Mouse (Mus musculus) MEL (cell line): ENCODE results near the gene Rps11. TPM values are rescaled to one million over a fixed set of nuclear protein-coding genes. Genes with fewer than 3 reads are reported as not detected.

Experiments used
- DNase-seq: peaks from one replicate; pipeline ENCODE4 v3.0.0; 2011; ENCODE audit warnings: low read depth, low spot score
- H3K27ac ChIP-seq: 2 replicates; pipeline ENCODE4 v1.5.1; 2012; ENCODE audit warnings: low read depth, mild to moderate bottlenecking, control low read depth, low read length, moderate library complexity; ENCODE audit not compliant: control insufficient read depth
- H3K27me3 ChIP-seq, 2 experiments: fragments of 150-350 bp in 1 of 2; sonication (generic) in 1 of 2; 2 replicates each; pipeline ENCODE4 v1.6.1; 2012; ENCODE audit warnings: low read length in 2 of 2, mild to moderate bottlenecking in 2 of 2, improper control_type of control experiment in 1 of 2, moderate library complexity in 1 of 2; ENCODE audit not compliant: insufficient read depth in 2 of 2, control insufficient read depth in 1 of 2
- H3K36me3 ChIP-seq, 2 experiments: 2 replicates each; pipeline ENCODE4 v1.6.1; 2012 to 2014; ENCODE audit warnings: low read length in 2 of 2, improper control_type of control experiment in 1 of 2, inconsistent platforms in 1 of 2, mild to moderate bottlenecking in 1 of 2; ENCODE audit not compliant: insufficient read depth in 2 of 2, control insufficient read depth in 1 of 2
- H3K4me1 ChIP-seq, 2 experiments: fragments of 150-350 bp in 1 of 2; sonication (generic) in 1 of 2; 2 replicates each; pipeline ENCODE4 v1.6.1; 2012; ENCODE audit warnings: low read length in 2 of 2, improper control_type of control experiment in 1 of 2, mild to moderate bottlenecking in 1 of 2; ENCODE audit not compliant: insufficient read depth in 2 of 2, control insufficient read depth in 1 of 2
- H3K4me3 ChIP-seq, 2 experiments: fragments of 150-350 bp in 1 of 2; sonication (generic) in 1 of 2; 2 replicates each; pipeline ENCODE4 v1.5.1; 2012; ENCODE audit warnings: low read depth in 2 of 2, low read length in 2 of 2, mild to moderate bottlenecking in 2 of 2, moderate library complexity in 2 of 2, control low read depth in 1 of 2, improper control_type of control experiment in 1 of 2; ENCODE audit not compliant: control insufficient read depth in 1 of 2, insufficient read depth in 1 of 2
- H3K79me2 ChIP-seq: 2 replicates; pipeline ENCODE4 v1.6.1; 2012; ENCODE audit warnings: mild to moderate bottlenecking, low read length, moderate library complexity; ENCODE audit not compliant: control insufficient read depth, poor library complexity, insufficient read depth
- H3K9ac ChIP-seq: 2 replicates; pipeline ENCODE4 v1.6.1; 2012; ENCODE audit warnings: low read depth, mild to moderate bottlenecking, control low read depth, low read length, moderate library complexity; ENCODE audit not compliant: control insufficient read depth, poor library complexity, severe bottlenecking
- H3K9me3 ChIP-seq: fragments of 150-350 bp; sonication (generic); replicated peaks from 2 replicates; pipeline ENCODE4 v1.6.1; 2012; ENCODE audit warnings: mild to moderate bottlenecking, low read length, improper control_type of control experiment, moderate library complexity; ENCODE audit not compliant: insufficient read depth
- CHD2 ChIP-seq: IDR thresholded peaks from 2 replicates; pipeline ENCODE4 v1.6.1; 2011; ENCODE audit warnings: low read length, improper control_type of control experiment
- EP300 ChIP-seq, 2 experiments: IDR thresholded peaks; 2 replicates each; pipeline ENCODE4 v1.6.1; 2011; ENCODE audit warnings: improper control_type of control experiment in 2 of 2, low read length in 2 of 2, low read depth in 1 of 2, mild to moderate bottlenecking in 1 of 2
- ETS1 ChIP-seq: IDR thresholded peaks from 2 replicates; pipeline ENCODE4 v1.6.1; 2012; ENCODE audit warnings: low read depth, mild to moderate bottlenecking, inconsistent platforms, low read length, improper control_type of control experiment, moderate library complexity
- GATA1 ChIP-seq: IDR thresholded peaks from 2 replicates; pipeline ENCODE4 v1.6.1; 2011; ENCODE audit warnings: low read depth, low read length, improper control_type of control experiment
- HCFC1 ChIP-seq: IDR thresholded peaks from 2 replicates; pipeline ENCODE4 v1.6.1; 2012; ENCODE audit warnings: low read depth, mild to moderate bottlenecking, inconsistent platforms, low read length, improper control_type of control experiment, moderate library complexity
- JUND ChIP-seq: IDR thresholded peaks from 2 replicates; pipeline ENCODE4 v1.6.1; 2011; ENCODE audit warnings: low read depth, mild to moderate bottlenecking, improper control_type of control experiment, low read length
- MAZ ChIP-seq: IDR thresholded peaks from 2 replicates; pipeline ENCODE4 v1.6.1; 2012; ENCODE audit warnings: low read depth, mild to moderate bottlenecking, inconsistent platforms, low read length, improper control_type of control experiment
- MEF2A ChIP-seq: IDR thresholded peaks from 2 replicates; pipeline ENCODE4 v1.6.1; 2014; ENCODE audit warnings: low read depth, mild to moderate bottlenecking, inconsistent platforms, low read length, improper control_type of control experiment; ENCODE audit not compliant: poor library complexity, insufficient replicate concordance, severe bottlenecking; ENCODE audit errors: extremely low read depth
- MXI1 ChIP-seq: IDR thresholded peaks from 2 replicates; pipeline ENCODE4 v1.6.1; 2011; ENCODE audit warnings: mild to moderate bottlenecking, low read depth, low read length, improper control_type of control experiment
- MYC ChIP-seq: IDR thresholded peaks from 2 replicates; pipeline ENCODE4 v1.6.1; 2011; ENCODE audit warnings: low read depth, mild to moderate bottlenecking, low read length, improper control_type of control experiment, moderate library complexity
- NELFE ChIP-seq: IDR thresholded peaks from 2 replicates; pipeline ENCODE4 v1.6.1; 2011; ENCODE audit warnings: low read depth, low read length, improper control_type of control experiment
- NRF1 ChIP-seq: IDR thresholded peaks from 2 replicates; pipeline ENCODE4 v1.6.1; 2014; ENCODE audit warnings: low read depth, mild to moderate bottlenecking, inconsistent platforms, low read length, improper control_type of control experiment, moderate library complexity; ENCODE audit not compliant: poor library complexity, insufficient read depth, severe bottlenecking
- POLR2A ChIP-seq, 2 experiments: IDR thresholded peaks; 2 replicates each; pipeline ENCODE4 v1.6.1; 2011 to 2012; ENCODE audit warnings: low read length in 2 of 2, mild to moderate bottlenecking in 2 of 2, control low read depth in 1 of 2, improper control_type of control experiment in 1 of 2, low read depth in 1 of 2, moderate library complexity in 1 of 2; ENCODE audit not compliant: control insufficient read depth in 1 of 2, insufficient read depth in 1 of 2, poor library complexity in 1 of 2
- POLR2AphosphoS2 ChIP-seq: IDR thresholded peaks from 2 replicates; pipeline ENCODE4 v1.6.1; 2011; ENCODE audit warnings: low read length, improper control_type of control experiment
- POLR2AphosphoS5 ChIP-seq: IDR thresholded peaks from 2 replicates; pipeline ENCODE4 v1.6.1; 2012; ENCODE audit warnings: low read depth, borderline replicate concordance, mild to moderate bottlenecking, inconsistent platforms, low read length, moderate library complexity, mixed read lengths
- RCOR1 ChIP-seq: IDR thresholded peaks from 2 replicates; pipeline ENCODE4 v1.6.1; 2012; ENCODE audit warnings: low read depth, mild to moderate bottlenecking, inconsistent platforms, low read length, improper control_type of control experiment
- TAL1 ChIP-seq: IDR thresholded peaks from 2 replicates; pipeline ENCODE4 v1.6.1; 2012; ENCODE audit warnings: mild to moderate bottlenecking, inconsistent platforms, low read length, moderate library complexity, mixed read lengths
- TBP ChIP-seq: IDR thresholded peaks from 2 replicates; pipeline ENCODE4 v1.8.0; 2011; ENCODE audit warnings: low read depth, low read length, improper control_type of control experiment
- TCF12 ChIP-seq: IDR thresholded peaks from 2 replicates; pipeline ENCODE4 v1.6.1; 2014; ENCODE audit warnings: low read depth, mild to moderate bottlenecking, inconsistent platforms, low read length, improper control_type of control experiment, moderate library complexity
- UBTF ChIP-seq: IDR thresholded peaks from 2 replicates; pipeline ENCODE4 v1.6.1; 2012; ENCODE audit warnings: low read depth, mild to moderate bottlenecking, inconsistent platforms, low read length, improper control_type of control experiment, moderate library complexity, borderline replicate concordance; ENCODE audit not compliant: insufficient read depth
- USF1 ChIP-seq: IDR thresholded peaks from 2 replicates; pipeline ENCODE4 v1.6.1; 2014; ENCODE audit warnings: low read depth, mild to moderate bottlenecking, inconsistent platforms, low read length, improper control_type of control experiment, moderate library complexity
- ZNF384 ChIP-seq: IDR thresholded peaks from 2 replicates; pipeline ENCODE4 v1.6.1; 2012; ENCODE audit warnings: low read depth, mild to moderate bottlenecking, inconsistent platforms, low read length, improper control_type of control experiment
- polyA plus RNA-seq, 2 experiments: library from polyadenylated mRNA; stranded (reverse) in 1 of 2; unstranded in 1 of 2; fragments of >175 nt in 1 of 2; fragments of >200 nt in 1 of 2; gene quantifications; 2 replicates each; pipeline versions ENCODE4 v1.2.1 to v1.2.4; 2012; ENCODE audit warnings: low replicate concordance in 2 of 2, low read depth in 1 of 2; ENCODE audit not compliant: insufficient read length in 2 of 2, insufficient read depth in 1 of 2, missing spikeins in 1 of 2
- total RNA-seq: library from RNA; depleted of rRNA; stranded (reverse); fragments of 300-350 nt; gene quantifications from 2 replicates; pipeline ENCODE4 v1.2.3, GENCODE M21; 2012

Gene Rps11
- total and polyA plus RNA-seq, 3 experiments, result 2,708 to 5,434 (median 3,189) TPM

GRCm38 (mm10) chr7:45144368-45145174, 20.3 kb upstream of the Rps11 start:
- Histone ChIP-seq H3K9me3 (no peaks in the 10 kb centered on the region), H3K27ac (no peak overlapping the region), H3K4me3 (no peak overlapping the region), H3K27me3 (no peaks in the 10 kb centered on the region), H3K79me2 (no peaks in the 10 kb centered on the region), H3K4me1 (no peaks in the 10 kb centered on the region), H3K36me3 (no peaks in the 10 kb centered on the region; a peak in 1 of 4 replicates), H3K9ac (no peak overlapping the region)
- TF ChIP-seq ZNF384 (no peak), RCOR1 (no peak), UBTF (no peak), TCF12 (no peak), POLR2AphosphoS2 (no peak), NRF1 (no peak), TBP (no peak), POLR2AphosphoS5 (no peak), HCFC1 (no peak), MYC (no peak), MEF2A (no peak), GATA1 (no peak), CHD2 (no peak), USF1 (no peak)
- no peak for DNase-seq

DNA sequence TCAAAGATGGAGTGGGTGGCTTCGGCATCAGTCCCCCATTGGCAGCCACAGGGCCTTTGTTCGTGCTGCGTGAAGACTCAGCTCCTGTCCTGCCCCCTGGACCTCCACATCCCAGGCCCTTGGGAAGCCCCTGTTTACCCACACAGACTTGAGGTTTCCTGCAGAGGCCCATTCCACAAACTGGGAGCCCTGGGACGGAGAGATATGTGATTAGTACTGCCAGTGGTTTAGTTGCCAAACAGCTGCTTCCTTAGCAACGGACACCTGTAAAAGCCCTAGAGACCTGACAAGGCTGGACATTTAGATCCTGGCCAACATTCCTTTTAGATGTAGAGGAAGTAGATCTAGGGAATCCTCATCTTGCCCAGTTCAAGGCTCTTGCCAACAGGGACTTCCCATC, 17.7 kb upstream of the Rps11 start:
- no peaks in the 10 kb centered on the region for H3K79me2 ChIP-seq
- no peak overlapping the region for H3K4me3 ChIP-seq
- H3K27ac ChIP-seq, result no peak overlapping the region
- no peaks in the 10 kb centered on the region for H3K27me3 ChIP-seq
- H3K36me3 ChIP-seq, result peaks cover 0 to 11% of the 10 kb centered on the region in 2 experiments; a peak in 2 of 4 replicates
- H3K9ac ChIP-seq, result no peak overlapping the region
- TF ChIP-seq HCFC1 (no peak), TAL1 (no peak), ETS1 (no peak), JUND (no peak), MAZ (no peak), NELFE (no peak), ZNF384 (no peak), EP300 (IDR thresholded peaks at IDR 0.05; ENCODE audit: low read depth in 1 of 2, low read length in 2 of 2) (no peak), MEF2A (no peak), CHD2 (no peak), MYC (no peak), TCF12 (no peak), RCOR1 (no peak), POLR2A (IDR thresholded peaks at IDR 0.05; ENCODE audit: control insufficient read depth in 1 of 2, insufficient read depth in 1 of 2, low read depth in 1 of 2, low read length in 2 of 2, poor library complexity in 1 of 2) (no peak), MXI1 (no peak)
- TF ChIP-seq, all 39 proteins: peak for 0
- no peak for DNase-seq
- no peaks in the 10 kb centered on the region for H3K9me3 ChIP-seq
- peaks cover 11 to 17% of the 10 kb centered on the region in 2 experiments for H3K4me1 ChIP-seq
